Mouse (Mus musculus) neural tube, embryonic 10.5 days (tissue): ENCODE results near the gene Gm1113.
A peak's percentile ranks its signal among the peaks of the same experiment; 100 is the strongest.

Experiments used
- DNase-seq: peaks from one replicate; pipeline ENCODE4 v3.0.0-alpha.2; 2017; ENCODE audit warnings: low spot score; ENCODE audit errors: extremely low spot score

Gene Gm1113

GRCm38 (mm10) chr9:35518169-35518568 lies at the start of gene Gm1113:
Gm1113 (minus strand) TSS chr9:35518269.
- DNase-seq: no peak

DNA sequence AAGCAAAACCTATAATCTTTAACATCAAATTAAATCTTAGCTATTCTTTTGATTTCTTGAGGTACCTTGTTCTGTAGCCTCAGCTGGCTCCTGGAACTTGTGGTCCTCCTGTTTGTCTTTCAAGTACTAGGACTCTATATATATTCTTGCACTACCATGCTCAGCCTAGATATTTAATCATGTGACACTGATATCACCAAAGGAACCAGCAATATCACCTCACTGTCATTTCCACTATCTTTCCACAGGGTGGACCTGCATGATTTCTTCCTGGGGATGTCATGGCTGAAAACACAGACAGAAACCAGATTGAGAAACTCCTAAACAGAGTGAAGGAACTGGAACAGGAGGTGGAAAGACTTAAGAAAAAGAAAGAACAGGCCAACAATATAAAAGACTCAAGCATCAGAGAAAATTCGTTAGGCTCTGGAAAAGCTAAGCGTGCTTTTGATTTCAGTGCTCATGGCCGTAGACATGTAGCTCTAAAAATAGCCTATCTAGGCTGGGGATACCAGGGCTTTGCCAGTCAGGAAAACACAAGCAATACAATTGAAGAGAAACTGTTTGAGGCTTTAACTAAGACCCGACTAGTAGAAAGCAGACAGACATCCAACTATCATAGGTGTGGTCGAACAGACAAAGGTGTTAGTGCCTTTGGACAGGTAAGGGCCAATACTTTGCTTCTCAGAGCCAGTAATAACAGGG lies 46.6 kb upstream of the Gm1113 start:
- no peak for DNase-seq

DNA sequence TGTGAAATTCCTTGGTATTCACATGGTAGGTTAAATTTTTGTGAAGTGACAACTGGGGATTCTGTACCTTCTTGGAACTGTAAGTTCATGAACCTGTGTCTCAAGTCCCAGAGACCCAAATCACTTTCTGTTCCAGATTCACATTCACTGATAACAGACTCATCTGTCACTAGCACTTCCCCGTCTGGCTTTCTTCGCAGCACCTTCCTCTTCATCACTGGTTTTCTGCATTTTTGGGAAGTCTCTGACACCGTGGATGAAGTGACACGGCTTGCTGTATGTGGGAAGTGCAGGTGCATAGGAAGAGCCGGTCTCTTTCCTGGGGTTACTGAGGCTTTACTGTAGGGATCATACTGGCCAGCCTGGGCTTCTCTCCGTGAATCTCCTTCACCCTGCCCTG lies 43.5 kb upstream of the Gm1113 start:
- DNase-seq: no peak

GRCm38 (mm10) chr9:35561076-35561475 lies 43.0 kb upstream of the Gm1113 start:
- no peak for DNase-seq

DNA sequence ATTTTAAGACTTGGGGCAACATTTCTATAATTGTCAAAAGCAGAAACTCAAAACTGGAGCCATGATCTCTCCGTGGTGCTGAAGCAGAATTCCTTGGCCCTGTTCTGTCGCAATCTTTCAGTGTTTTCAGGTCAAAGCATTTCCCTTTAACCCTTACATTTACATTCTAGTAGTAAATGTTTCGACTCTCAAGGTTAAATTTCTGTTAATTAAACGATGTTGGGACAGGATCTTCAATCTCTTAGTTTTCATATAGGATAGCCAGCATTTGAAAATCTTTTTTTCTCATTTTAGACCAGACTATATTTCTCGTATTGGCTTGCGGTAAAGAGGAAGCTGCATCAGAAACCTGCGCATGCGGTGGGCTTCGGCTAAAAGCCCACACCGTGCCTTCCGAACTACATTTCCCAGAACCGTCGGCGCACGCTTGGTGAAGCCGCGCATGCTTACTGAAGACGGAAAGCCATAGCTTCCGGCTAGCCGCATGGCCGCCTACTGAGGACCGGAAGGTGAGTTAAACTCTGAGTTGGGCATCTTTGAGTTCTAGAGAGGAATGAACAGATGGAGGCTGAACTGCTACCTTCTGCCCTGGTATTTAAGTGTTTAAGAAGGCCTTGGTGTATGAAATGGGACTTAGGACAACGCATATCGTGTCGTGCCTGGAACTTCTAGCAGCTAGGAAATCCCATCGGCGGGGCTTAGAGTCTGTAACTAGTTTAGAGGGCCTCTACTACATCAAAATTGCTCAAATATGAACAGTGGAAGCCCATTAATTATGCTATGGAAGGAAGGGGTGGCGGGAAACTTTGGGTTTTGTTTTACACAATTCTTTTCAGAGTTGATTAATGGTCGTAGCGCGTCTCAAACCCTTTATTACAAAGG lies 41.2 kb upstream of the Gm1113 start:
- DNase-seq: peak; percentile 89

DNA sequence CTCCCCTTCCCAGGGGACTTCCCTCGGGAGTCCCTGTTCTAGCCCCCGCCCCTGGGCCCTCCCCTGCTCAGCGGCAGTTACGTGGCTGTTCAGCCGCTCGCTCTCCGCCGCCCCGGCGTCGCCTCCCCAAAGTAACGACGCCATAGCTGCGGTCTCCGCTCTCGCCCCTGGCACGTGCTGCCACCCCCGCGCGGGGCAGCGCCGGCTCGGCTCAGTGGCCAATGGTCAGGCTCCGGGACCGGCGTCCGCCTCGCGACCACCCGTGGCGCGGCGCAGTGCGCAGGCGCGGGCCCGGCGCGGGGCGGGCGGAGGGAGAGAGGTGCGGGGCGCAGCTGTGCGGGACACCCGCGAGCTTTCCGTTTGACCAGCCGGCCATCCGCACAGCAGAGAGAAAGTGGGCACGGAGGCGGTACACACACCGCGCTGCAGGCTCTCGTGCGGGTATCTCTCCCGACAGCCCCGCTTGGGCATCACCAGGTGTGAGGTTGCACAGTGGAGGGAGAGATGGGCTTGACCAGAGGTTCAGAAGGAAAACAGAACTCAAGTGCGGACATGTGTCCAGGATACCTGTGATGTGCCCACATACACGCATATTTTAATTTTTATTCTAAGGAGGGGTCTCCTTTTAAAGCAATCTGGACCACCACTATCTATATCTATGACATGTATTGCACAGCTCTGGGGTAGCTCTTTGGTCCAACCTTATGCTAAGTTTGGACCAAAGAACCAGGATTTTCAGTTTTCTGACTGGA lies 40.4 kb upstream of the Gm1113 start, which contains the start of the genes Ddx25 and Pus3:
TSS of gene Ddx25 (minus strand) at position 272 of the 752 bp plus-strand sequence.
TSS of gene Pus3 (plus strand) at position 339 of the 752 bp plus-strand sequence.
- peak; percentile 79 for DNase-seq

DNA sequence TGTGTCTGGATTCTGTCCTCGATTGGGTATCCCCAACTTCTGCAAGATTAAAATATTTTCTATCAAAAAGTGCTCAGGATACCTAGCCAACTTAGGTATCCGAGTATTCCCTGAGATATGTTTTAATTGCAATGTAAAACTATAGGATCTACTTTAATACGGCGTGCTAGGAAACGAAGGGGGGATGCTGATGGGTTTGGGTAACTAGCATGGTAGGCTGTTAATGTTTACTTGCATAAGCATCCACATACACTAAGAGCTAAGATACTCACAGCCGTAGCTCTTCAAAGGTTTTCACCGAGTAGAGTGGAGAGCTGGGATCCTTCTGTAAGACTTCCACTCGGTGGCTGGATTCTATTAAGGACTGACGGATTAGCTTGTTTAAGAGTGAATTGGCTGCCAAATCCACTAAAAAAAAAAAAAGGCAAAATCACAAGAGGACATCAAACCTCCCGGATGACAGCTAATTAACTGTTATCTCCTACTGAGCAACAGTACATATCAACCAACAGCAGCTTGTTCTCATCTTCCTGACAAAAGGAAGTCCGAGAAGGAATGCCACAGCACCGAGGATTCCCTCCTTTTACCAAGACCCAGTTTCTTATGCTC lies 38.5 kb upstream of the Gm1113 start:
- DNase-seq: no peak

DNA sequence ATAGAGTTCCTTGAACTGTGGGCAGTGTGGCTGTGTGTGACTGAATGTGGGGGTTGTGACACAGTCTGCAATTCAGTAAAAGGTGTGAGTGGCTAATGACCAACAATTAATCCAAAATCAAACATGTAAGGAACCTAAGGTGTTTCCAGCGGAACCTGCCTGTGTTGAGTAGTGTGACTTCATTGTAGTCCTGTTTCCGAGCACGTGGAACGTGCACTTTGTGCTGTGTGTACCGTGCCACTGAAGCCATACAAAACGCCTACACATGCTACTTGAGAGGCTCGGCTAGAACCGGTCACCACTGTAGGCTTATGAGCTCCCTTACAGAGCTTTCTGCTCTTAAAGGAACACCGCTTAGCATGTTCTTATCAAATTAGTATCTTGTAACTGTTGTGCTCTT lies 30.4 kb upstream of the Gm1113 start:
- no peak for DNase-seq

- DNase-seq: no peak
These were observed 28.7 kb upstream of the Gm1113 start for GRCm38 (mm10) chr9:35546745-35547144.

DNA sequence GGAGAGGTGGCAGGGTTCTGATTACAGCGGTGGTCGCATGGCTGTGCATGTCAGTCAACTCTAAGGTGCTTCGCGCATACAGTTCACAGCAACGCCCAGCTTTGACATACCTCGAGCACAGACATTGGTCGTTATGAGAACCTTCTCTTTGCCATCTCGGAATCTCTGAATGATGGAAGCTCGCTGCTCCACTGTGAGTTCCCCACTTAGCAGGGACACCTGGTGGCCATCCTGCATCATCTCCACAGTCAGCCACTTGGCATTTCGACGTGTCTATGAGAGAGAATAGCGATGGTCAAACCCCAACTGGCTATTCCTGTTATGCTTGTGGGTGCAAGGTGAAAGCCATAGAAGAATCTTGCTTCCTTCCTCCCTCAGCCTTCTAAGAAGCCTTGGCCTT lies 27.6 kb upstream of the Gm1113 start:
- DNase-seq: no peak

- no peak for DNase-seq
These were observed 26.6 kb upstream of the Gm1113 start for GRCm38 (mm10) chr9:35544666-35545065.

DNA sequence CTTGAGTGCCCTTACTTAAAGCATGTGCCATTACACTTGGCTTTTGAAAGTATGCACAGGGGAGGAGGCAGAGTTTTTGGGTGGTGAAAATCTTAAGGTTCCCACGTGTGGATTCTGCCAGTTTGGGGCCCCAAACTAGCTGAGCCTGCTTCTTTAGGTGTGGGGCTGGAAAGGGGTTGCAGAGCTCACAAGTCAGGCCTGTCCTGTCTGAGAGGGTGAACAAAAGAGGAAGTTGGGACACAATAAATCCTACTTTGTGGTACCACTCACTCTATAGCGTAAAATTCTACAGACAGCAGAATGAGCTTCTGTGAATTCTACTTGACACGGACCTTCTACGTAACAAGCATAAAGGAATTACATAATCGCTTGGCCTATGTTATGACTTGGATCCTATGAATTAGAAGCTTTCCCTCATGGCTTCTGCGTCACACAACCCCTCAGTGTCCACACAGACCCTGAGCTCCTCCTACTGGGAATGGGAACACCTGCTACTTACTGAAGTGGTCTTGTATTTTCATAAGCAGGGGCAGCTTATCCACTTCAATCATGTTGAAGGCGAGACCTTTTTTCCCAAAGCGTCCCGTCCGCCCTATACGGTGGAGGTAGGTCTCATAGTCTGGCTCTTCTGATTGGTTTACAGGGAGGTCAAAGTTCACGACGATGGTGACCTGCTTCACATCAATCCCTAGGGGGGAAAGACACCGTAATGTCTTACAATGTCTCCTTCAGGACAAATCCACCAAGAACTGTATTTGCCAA lies 25.2 kb upstream of the Gm1113 start:
- DNase-seq: no peak

DNA sequence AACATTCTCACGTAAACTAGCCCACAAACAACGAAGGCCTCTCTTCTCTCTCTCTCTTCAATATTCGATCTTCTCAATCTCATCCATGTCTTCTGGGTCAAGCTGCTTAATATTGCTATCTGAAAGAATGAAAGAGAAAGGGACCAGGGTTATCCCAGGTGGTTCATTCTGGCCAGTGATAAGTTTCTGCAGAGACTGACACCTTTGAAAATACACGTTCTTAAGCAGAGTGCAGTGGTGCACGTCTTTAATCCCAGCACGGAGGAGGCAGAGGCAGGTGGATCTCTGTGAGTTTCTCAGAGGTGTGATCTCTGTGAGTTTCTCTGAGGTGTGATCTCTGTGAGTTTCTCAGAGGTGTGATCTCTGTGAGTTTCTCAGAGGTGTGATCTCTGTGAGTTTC lies 23.9 kb upstream of the Gm1113 start:
- DNase-seq: no peak

- DNase-seq: peak; percentile 87
These were observed 23.4 kb upstream of the Gm1113 start for GRCm38 (mm10) chr9:35541488-35541887.

GRCm38 (mm10) chr9:35541024-35541423 lies 23.0 kb upstream of the Gm1113 start:
- DNase-seq: no peak

DNA sequence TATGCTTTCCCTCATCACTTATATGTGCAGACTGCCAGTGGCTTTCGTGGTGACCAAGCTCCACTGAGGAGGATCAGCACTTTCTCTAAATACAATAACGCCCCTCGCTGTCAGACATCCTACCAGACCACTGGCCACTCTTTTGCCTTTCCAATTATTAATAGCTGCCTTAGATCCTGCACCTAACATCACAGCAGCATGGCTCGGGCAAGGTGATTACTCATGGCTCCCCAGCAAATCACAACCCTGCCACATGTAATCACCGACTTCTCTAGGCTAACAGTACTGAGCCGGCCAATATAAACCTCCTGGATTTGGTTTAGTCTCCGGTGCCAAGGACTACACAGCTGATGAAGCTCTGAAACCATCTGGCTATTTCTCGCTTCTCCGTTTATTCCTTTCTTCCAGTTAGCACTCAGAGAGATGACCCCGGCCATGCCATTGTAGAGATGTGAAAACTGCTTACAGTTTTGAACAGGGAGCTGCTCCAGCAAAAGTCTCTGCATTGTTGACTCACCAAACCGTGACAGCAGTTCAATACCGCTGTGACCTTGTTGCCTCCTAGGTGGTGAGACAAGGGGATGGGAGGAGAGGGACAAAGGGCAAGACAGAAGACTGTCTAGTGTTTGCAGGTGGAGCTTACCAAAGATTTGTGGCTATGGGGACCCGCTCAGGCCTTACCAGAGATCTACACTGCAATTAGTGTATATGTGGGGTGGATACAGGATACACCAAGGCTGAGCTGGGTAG lies 21.1 kb upstream of the Gm1113 start:
- DNase-seq: no peak

GRCm38 (mm10) chr9:35535876-35536275 lies 17.8 kb upstream of the Gm1113 start:
- DNase-seq: no peak

- DNase-seq: peak; percentile 55
These were observed 17.0 kb upstream of the Gm1113 start for GRCm38 (mm10) chr9:35535110-35535509.

GRCm38 (mm10) chr9:35533266-35533665 lies 15.2 kb upstream of the Gm1113 start:
- DNase-seq: no peak

- DNase-seq: peak; percentile 59
These were observed 11.7 kb upstream of the Gm1113 start for GRCm38 (mm10) chr9:35529796-35530195.
